Mouse (Mus musculus): ENCODE measurements around the gene Il22.
"Not testable (repeated sequence)": the region's sequence is repeated elsewhere in the genome, so short reads cannot be mapped to it uniquely, and the experiment has no call there.

Gene Il22

GRCm38 (mm10) chr10:118204642-118205041, at the start of gene Il22:
Il22 (plus strand) TSS chr10:118204942.
- DNase-seq (ENCODE audit: low spot score in 2 of 2), result no peak

- no peak for DNase-seq (ENCODE audit: low spot score in 2 of 2)
These were observed 48.8 kb upstream of the Il22 start for GRCm38 (mm10) chr10:118155932-118156331.

- DNase-seq (ENCODE audit: low spot score in 2 of 2), result peak; percentile 47 to 85
These were observed 43.6 kb upstream of the Il22 start for GRCm38 (mm10) chr10:118161131-118161530.

GRCm38 (mm10) chr10:118169212-118169611, 35.5 kb upstream of the Il22 start:
- DNase-seq (ENCODE audit: low spot score in 2 of 2), result no peak

- no peak for DNase-seq (ENCODE audit: low spot score in 2 of 2)
These were observed 32.3 kb upstream of the Il22 start for GRCm38 (mm10) chr10:118172416-118172815.

GRCm38 (mm10) chr10:118172876-118173275, 31.9 kb upstream of the Il22 start:
- DNase-seq (ENCODE audit: low spot score in 2 of 2), result no peak

GRCm38 (mm10) chr10:118175542-118175941, 29.2 kb upstream of the Il22 start:
- DNase-seq (ENCODE audit: low spot score in 2 of 2), result not testable (repeated sequence)

GRCm38 (mm10) chr10:118178735-118179151, 26.0 kb upstream of the Il22 start:
- no peak for DNase-seq (ENCODE audit: low spot score in 2 of 2)

- no peak for DNase-seq (ENCODE audit: low spot score in 2 of 2)
These were observed 25.5 kb upstream of the Il22 start for GRCm38 (mm10) chr10:118179265-118179664.

- not testable (repeated sequence) for DNase-seq (ENCODE audit: low spot score in 2 of 2)
These were observed 9.6 kb upstream of the Il22 start for GRCm38 (mm10) chr10:118195150-118195549.

- not testable (repeated sequence) for DNase-seq (ENCODE audit: low spot score in 2 of 2)
These were observed 11.1 kb downstream of the Il22 start for GRCm38 (mm10) chr10:118215719-118216393.

GRCm38 (mm10) chr10:118227629-118228028, 22.9 kb downstream of the Il22 start:
- DNase-seq (ENCODE audit: low spot score in 2 of 2), result not testable (repeated sequence)

- DNase-seq (ENCODE audit: low spot score in 2 of 2), result not testable (repeated sequence)
These were observed 27.9 kb downstream of the Il22 start for GRCm38 (mm10) chr10:118232607-118233006.

- DNase-seq (ENCODE audit: low spot score in 2 of 2), result not testable (repeated sequence)
These were observed 35.9 kb downstream of the Il22 start, which contains the start of gene Gm32717 for GRCm38 (mm10) chr10:118240680-118241079. Gm32717 (minus strand) TSS chr10:118240780.

GRCm38 (mm10) chr10:118249006-118249595, 44.4 kb downstream of the Il22 start:
- DNase-seq (ENCODE audit: low spot score in 2 of 2), result peak in 1 of 2 experiments; percentile 10

- peak in 1 of 2 experiments; percentile 23 for DNase-seq (ENCODE audit: low spot score in 2 of 2)
These were observed 46.1 kb downstream of the Il22 start for GRCm38 (mm10) chr10:118250852-118251295.

- DNase-seq (ENCODE audit: low spot score in 2 of 2), result not testable (repeated sequence)
These were observed 53.6 kb downstream of the Il22 start, which contains the start of gene Gm32802 for GRCm38 (mm10) chr10:118258388-118258787. Gm32802 (plus strand) TSS chr10:118258688.

All from left cerebral cortex, adult 9 months (tissue).